Mouse (Mus musculus): ENCODE measurements around the gene Ankrd36. TPM values are rescaled to one million over a fixed set of nuclear protein-coding genes. Genes with fewer than 3 reads are reported as not detected.
A peak's percentile ranks its signal among the peaks of the same experiment; 100 is the strongest.

Gene Ankrd36
- total and polyA plus RNA-seq, 3 experiments: 0.40 to 1.5 (median 1.5) TPM

DNA sequence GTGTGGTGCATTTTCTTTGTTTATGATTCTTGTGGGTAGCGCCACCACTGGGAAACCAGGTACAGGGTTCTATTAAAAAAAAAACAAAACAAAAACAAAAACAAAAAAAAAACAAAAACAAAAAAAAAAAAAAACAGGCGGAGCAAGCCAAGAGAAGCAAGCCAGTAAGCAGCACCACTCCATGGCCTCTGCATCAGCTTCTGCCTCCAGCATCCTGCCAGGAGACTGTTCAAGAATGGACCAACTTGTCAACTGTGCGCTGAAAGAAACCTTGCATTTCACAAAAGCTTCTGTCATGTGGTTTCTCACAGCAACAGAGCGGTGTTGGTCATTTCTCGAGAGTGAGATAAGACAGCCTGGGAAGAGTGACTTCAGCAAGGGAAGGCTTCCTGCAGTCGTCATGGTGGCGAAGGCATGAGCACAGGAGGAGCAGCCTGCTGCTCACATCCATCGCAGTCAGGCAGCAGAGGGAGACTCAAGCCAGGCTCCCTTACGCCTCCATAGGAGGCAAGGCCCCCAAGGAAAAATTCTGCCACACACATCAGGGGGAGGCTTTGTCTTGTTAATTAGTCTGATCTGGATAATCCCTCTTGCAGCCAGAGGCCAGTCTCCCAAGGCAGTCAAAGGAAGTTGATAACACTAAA lies 6.7 kb upstream of the Ankrd36 start:
- H3K4me1 ChIP-seq (ENCODE audit: insufficient read depth, low read depth, low read length): peaks cover 70% of the 10 kb centered on the region
- TF ChIP-seq TAL1 (conservative IDR thresholded peaks at IDR 0.05; ENCODE audit: low read depth, low read length): no peak
- no peak for TF ChIP-seq GATA1 (IDR thresholded peaks at IDR 0.05; ENCODE audit: borderline replicate concordance, low read length)
- TF ChIP-seq GATA2 (IDR thresholded peaks at IDR 0.05; ENCODE audit: borderline replicate concordance, low read depth, low read length): no peak
- TF ChIP-seq CTCF (IDR thresholded peaks at IDR 0.05; ENCODE audit: low read depth, low read length): no peak
- no peak for TF ChIP-seq POLR2AphosphoS5 (IDR thresholded peaks at IDR 0.05; ENCODE audit: insufficient replicate concordance, low read depth, low read length)
- no peaks in the 10 kb centered on the region for H3K36me3 ChIP-seq (replicated peaks)
- no peaks in the 10 kb centered on the region for H3K27me3 ChIP-seq (ENCODE audit: insufficient read depth, low read length)
- ATAC-seq (ENCODE audit: extremely low read depth, insufficient number of reproducible peaks, low FRiP score, poor library complexity, severe bottlenecking) (peak; percentile 34; the same call in 1 of the 2 replicates), DNase-seq (ENCODE audit: low spot score) (no peak)
- no peak overlapping the region for H3K4me3 ChIP-seq (ENCODE audit: low read depth, low read length)
- no peaks in the 10 kb centered on the region for H3K9me3 ChIP-seq (replicated peaks)

DNA sequence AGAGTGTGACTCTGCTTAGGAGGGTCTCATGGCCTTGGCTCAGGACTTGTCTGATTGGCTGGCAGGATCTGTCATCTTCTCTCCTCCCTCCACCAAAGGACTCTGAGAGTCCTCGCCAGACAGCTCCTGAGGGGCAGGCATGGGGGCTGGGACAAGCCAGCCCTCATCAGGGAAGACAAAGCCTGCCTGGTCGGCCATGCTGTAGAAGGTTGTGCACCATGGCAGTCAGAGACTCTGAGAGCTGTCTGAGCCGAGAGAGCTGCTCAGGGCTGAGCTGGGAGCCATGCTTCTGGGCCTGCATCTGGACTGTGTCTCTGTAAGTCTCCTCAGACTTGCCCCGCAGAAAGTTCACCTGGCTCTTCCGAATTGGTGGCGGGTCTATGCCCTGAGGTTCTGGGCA lies 5.6 kb upstream of the Ankrd36 start:
- ATAC-seq (ENCODE audit: extremely low read depth, insufficient number of reproducible peaks, low FRiP score, poor library complexity, severe bottlenecking) (no peak), DNase-seq (ENCODE audit: low spot score) (no peak)
- Histone ChIP-seq H3K4me3 (ENCODE audit: low read depth, low read length) (no peak overlapping the region), H3K4me1 (ENCODE audit: insufficient read depth, low read depth, low read length) (peaks cover 77% of the 10 kb centered on the region), H3K36me3 (replicated peaks) (no peaks in the 10 kb centered on the region), H3K27me3 (ENCODE audit: insufficient read depth, low read length) (no peaks in the 10 kb centered on the region), H3K9me3 (replicated peaks) (no peaks in the 10 kb centered on the region)
- no peak for TF ChIP-seq POLR2AphosphoS5 (IDR thresholded peaks at IDR 0.05; ENCODE audit: insufficient replicate concordance, low read depth, low read length)
- no peak for TF ChIP-seq TAL1 (conservative IDR thresholded peaks at IDR 0.05; ENCODE audit: low read depth, low read length)
- TF ChIP-seq GATA1 (IDR thresholded peaks at IDR 0.05; ENCODE audit: borderline replicate concordance, low read length): no peak
- no peak for TF ChIP-seq GATA2 (IDR thresholded peaks at IDR 0.05; ENCODE audit: borderline replicate concordance, low read depth, low read length)
- TF ChIP-seq CTCF (IDR thresholded peaks at IDR 0.05; ENCODE audit: low read depth, low read length): no peak

DNA sequence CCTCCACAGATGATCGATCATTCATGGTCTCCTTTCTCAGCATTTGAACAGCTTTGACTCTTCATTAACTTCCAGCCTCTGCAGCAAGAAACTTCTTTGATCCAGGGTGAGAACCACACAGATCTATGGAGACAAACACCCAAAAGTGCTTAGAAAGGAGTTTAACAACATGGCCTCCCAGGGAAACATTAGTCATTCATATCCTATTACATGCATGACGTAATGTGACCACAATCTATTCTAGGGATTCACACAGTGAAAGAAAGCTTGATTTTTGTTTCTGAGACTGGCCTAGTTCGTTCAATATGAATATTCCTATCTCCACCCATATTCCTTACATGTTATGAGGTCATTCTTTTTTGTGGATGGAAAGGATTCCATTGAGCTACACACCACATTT lies 3.9 kb upstream of the Ankrd36 start:
- Histone ChIP-seq H3K27me3 (ENCODE audit: insufficient read depth, low read length) (no peaks in the 10 kb centered on the region), H3K36me3 (replicated peaks) (no peaks in the 10 kb centered on the region), H3K9me3 (replicated peaks) (no peaks in the 10 kb centered on the region), H3K4me1 (ENCODE audit: insufficient read depth, low read depth, low read length) (peaks cover 74% of the 10 kb centered on the region), H3K4me3 (ENCODE audit: low read depth, low read length) (no peak overlapping the region)
- no peak for ATAC-seq (ENCODE audit: extremely low read depth, insufficient number of reproducible peaks, low FRiP score, poor library complexity, severe bottlenecking)
- TF ChIP-seq CTCF (IDR thresholded peaks at IDR 0.05; ENCODE audit: low read depth, low read length) (no peak), GATA1 (IDR thresholded peaks at IDR 0.05; ENCODE audit: borderline replicate concordance, low read length) (no peak), TAL1 (conservative IDR thresholded peaks at IDR 0.05; ENCODE audit: low read depth, low read length) (no peak), GATA2 (IDR thresholded peaks at IDR 0.05; ENCODE audit: borderline replicate concordance, low read depth, low read length) (no peak), POLR2AphosphoS5 (IDR thresholded peaks at IDR 0.05; ENCODE audit: insufficient replicate concordance, low read depth, low read length) (no peak)
- DNase-seq (ENCODE audit: low spot score): no peak

DNA sequence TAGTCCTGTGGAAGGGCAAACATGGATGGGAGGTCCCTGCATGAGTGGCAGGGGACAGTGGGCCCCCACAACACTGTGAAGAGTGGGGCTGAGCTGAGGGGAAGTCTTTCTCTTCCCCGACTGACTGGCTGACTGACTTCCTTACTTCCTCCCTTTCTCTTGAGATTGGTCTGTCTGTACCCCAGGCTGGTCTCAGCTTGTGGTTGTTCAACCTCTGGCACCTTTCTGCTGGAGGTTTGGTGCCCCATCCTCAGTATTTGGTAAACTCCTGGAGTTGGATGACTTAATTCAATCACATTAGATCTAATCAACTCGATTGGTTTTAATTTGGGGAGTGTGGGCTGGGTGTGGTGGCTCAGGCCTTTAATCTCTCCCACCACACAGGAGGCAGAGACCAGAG lies 3.0 kb upstream of the Ankrd36 start:
- Histone ChIP-seq H3K9me3 (replicated peaks) (no peaks in the 10 kb centered on the region), H3K4me3 (ENCODE audit: low read depth, low read length) (no peak overlapping the region; the same call in 1 of the 2 replicates), H3K36me3 (replicated peaks) (no peaks in the 10 kb centered on the region), H3K4me1 (ENCODE audit: insufficient read depth, low read depth, low read length) (peaks cover 78% of the 10 kb centered on the region), H3K27me3 (ENCODE audit: insufficient read depth, low read length) (no peaks in the 10 kb centered on the region)
- DNase-seq (ENCODE audit: low spot score): no peak
- ATAC-seq (ENCODE audit: extremely low read depth, insufficient number of reproducible peaks, low FRiP score, poor library complexity, severe bottlenecking): no peak
- TF ChIP-seq CTCF (IDR thresholded peaks at IDR 0.05; ENCODE audit: low read depth, low read length) (no peak), TAL1 (conservative IDR thresholded peaks at IDR 0.05; ENCODE audit: low read depth, low read length) (no peak), GATA1 (IDR thresholded peaks at IDR 0.05; ENCODE audit: borderline replicate concordance, low read length) (no peak), GATA2 (IDR thresholded peaks at IDR 0.05; ENCODE audit: borderline replicate concordance, low read depth, low read length) (no peak), POLR2AphosphoS5 (IDR thresholded peaks at IDR 0.05; ENCODE audit: insufficient replicate concordance, low read depth, low read length) (no peak)

DNA sequence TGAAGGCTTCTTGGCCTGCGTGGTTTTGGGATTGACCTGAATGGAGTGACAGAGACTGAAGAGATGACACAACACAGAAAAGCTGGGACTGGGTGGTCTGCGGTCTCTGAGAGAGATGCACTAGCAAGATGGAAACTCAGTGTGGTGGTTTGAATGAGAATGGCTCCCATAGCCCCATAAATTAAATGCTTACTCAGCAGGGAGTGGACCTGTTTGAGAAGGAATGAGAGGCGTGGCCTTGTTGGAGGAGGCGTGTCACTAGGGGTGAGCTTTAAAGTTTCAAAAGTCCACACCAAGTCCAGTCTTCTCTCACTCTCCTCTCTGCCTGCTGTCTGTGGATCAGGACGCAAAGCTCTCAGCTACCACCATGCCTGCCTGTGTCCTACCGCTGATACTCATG lies 1.8 kb upstream of the Ankrd36 start:
- DNase-seq (ENCODE audit: low spot score) (no peak), ATAC-seq (ENCODE audit: extremely low read depth, insufficient number of reproducible peaks, low FRiP score, poor library complexity, severe bottlenecking) (no peak)
- Histone ChIP-seq H3K36me3 (replicated peaks) (no peaks in the 10 kb centered on the region), H3K27me3 (ENCODE audit: insufficient read depth, low read length) (no peaks in the 10 kb centered on the region), H3K9me3 (replicated peaks) (no peaks in the 10 kb centered on the region), H3K4me1 (ENCODE audit: insufficient read depth, low read depth, low read length) (peaks cover 83% of the 10 kb centered on the region), H3K4me3 (ENCODE audit: low read depth, low read length) (no peak overlapping the region)
- TF ChIP-seq GATA1 (IDR thresholded peaks at IDR 0.05; ENCODE audit: borderline replicate concordance, low read length): no peak
- no peak for TF ChIP-seq POLR2AphosphoS5 (IDR thresholded peaks at IDR 0.05; ENCODE audit: insufficient replicate concordance, low read depth, low read length)
- TF ChIP-seq TAL1 (conservative IDR thresholded peaks at IDR 0.05; ENCODE audit: low read depth, low read length): no peak
- no peak for TF ChIP-seq CTCF (IDR thresholded peaks at IDR 0.05; ENCODE audit: low read depth, low read length)
- TF ChIP-seq GATA2 (IDR thresholded peaks at IDR 0.05; ENCODE audit: borderline replicate concordance, low read depth, low read length): no peak

DNA sequence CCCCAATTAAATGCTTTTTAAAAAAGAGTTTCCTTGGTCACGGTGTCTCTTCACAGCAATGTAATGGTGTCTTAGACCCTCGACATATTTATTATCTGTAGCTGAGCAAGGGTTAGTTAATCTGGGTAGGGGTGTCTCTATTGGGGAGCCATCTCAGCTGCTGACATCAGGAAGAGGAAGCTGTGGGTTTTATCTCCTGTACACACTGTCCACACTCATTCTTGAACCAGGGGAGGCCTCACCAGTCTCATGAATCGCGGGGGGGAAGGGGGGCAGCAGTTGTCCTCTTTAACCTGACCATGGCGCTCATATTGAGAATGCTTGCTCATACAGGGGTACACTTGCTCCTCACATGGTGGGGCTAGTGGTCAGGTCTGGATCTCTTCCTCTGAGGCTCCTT lies 1.4 kb upstream of the Ankrd36 start:
- TF ChIP-seq POLR2AphosphoS5 (IDR thresholded peaks at IDR 0.05; ENCODE audit: insufficient replicate concordance, low read depth, low read length) (no peak), TAL1 (conservative IDR thresholded peaks at IDR 0.05; ENCODE audit: low read depth, low read length) (0 out of 2 replicates have a peak, but pooled peaks have one; percentile 43)
- peak; percentile 70 for DNase-seq (ENCODE audit: low spot score)
- Histone ChIP-seq H3K4me1 (ENCODE audit: insufficient read depth, low read depth, low read length) (peaks cover 83% of the 10 kb centered on the region), H3K36me3 (replicated peaks) (no peaks in the 10 kb centered on the region), H3K9me3 (replicated peaks) (no peaks in the 10 kb centered on the region), H3K27me3 (ENCODE audit: insufficient read depth, low read length) (no peaks in the 10 kb centered on the region), H3K4me3 (ENCODE audit: low read depth, low read length) (peak overlapping the region; percentile 46; the same call in 1 of the 2 replicates)
- peak; percentile 96 for ATAC-seq (ENCODE audit: extremely low read depth, insufficient number of reproducible peaks, low FRiP score, poor library complexity, severe bottlenecking)

Measured in G1E (cell line).